Mouse (Mus musculus) hindbrain, embryonic 12.5 days (tissue): ENCODE results near the gene Padi4. TPM values are rescaled to one million over a fixed set of nuclear protein-coding genes. Genes with fewer than 3 reads are reported as not detected.
A peak's percentile ranks its signal among the peaks of the same experiment; 100 is the strongest.

Experiments used
- ATAC-seq: fragments of 200-750 bp; cut with Nextera tagmentation; 2 replicates; pipeline ENCODE4 v1.8.0; 2017; ENCODE audit warnings: moderate TSS enrichment; ENCODE audit not compliant: low FRiP score
- H3K27ac ChIP-seq: fragments of 300-500 bp; sonication (generic); 2 replicates; pipeline ENCODE4 v1.5.1; 2016; ENCODE audit warnings: mild to moderate bottlenecking
- H3K27me3 ChIP-seq: fragments of 300-500 bp; sonication (generic); 2 replicates; pipeline ENCODE4 v1.6.1; 2016; ENCODE audit warnings: mild to moderate bottlenecking
- H3K36me3 ChIP-seq: fragments of 300-500 bp; sonication (generic); 2 replicates; pipeline ENCODE4 v1.6.1; 2016; ENCODE audit warnings: mild to moderate bottlenecking
- H3K4me1 ChIP-seq: fragments of 300-500 bp; sonication (generic); 2 replicates; pipeline ENCODE4 v1.6.1; 2016
- H3K4me2 ChIP-seq: fragments of 300-500 bp; sonication (generic); replicated peaks from 2 replicates; pipeline ENCODE4 v1.6.1; 2016; ENCODE audit warnings: mild to moderate bottlenecking
- H3K4me3 ChIP-seq: fragments of 300-500 bp; sonication (generic); 2 replicates; pipeline ENCODE4 v1.5.1; 2016; ENCODE audit warnings: mild to moderate bottlenecking
- H3K9ac ChIP-seq: fragments of 300-500 bp; sonication (generic); 2 replicates; pipeline ENCODE4 v1.6.1; 2016; ENCODE audit warnings: mild to moderate bottlenecking, moderate library complexity
- H3K9me3 ChIP-seq: fragments of 300-500 bp; sonication (generic); replicated peaks from 2 replicates; pipeline ENCODE4 v1.6.1; 2016; ENCODE audit warnings: mild to moderate bottlenecking
- WGBS: fragments of 180-500 bp; shearing (Covaris S2); methylation state at CpG from one replicate; pipeline ENCODE4 v1.1.7; 2016; 5-methylcytosine and 5-hydroxymethylcytosine counted together
- polyA plus RNA-seq: library from polyadenylated mRNA; unstranded; fragments of >200 nt; fragmentation: Nextera tagmentation; extraction: Ambion mirVana; gene quantifications from 2 replicates; pipeline ENCODE4 v1.2.1, GENCODE M21; 2016

The Padi4 gene
- polyA plus RNA-seq, 1 experiment from 2014 or later, result 0.31 TPM

GRCm38 (mm10) chr4:140724739-140725138 is 49.3 kb downstream of the Padi4 start:
- H3K4me2 ChIP-seq, result no peak overlapping the region
- H3K36me3 ChIP-seq, result peaks cover 48% of the 10 kb centered on the region
- no peaks in the 10 kb centered on the region for H3K4me1 ChIP-seq
- 75% methylated on average over 6 of the region's 6 CpGs for WGBS
- no peaks in the 10 kb centered on the region for H3K9me3 ChIP-seq
- no peak overlapping the region for H3K9ac ChIP-seq
- no peak overlapping the region for H3K4me3 ChIP-seq
- no peaks in the 10 kb centered on the region for H3K27me3 ChIP-seq
- H3K27ac ChIP-seq, result no peak overlapping the region
- no peak for ATAC-seq

GRCm38 (mm10) chr4:140723801-140724200 is 50.2 kb downstream of the Padi4 start:
- no peaks in the 10 kb centered on the region for H3K9me3 ChIP-seq
- H3K27me3 ChIP-seq, result no peaks in the 10 kb centered on the region
- peak; percentile 38; the same call in 1 of the 2 replicates for ATAC-seq
- no peak overlapping the region for H3K27ac ChIP-seq
- H3K4me2 ChIP-seq, result no peak overlapping the region
- WGBS, result 59% methylated on average over 5 of the region's 5 CpGs
- H3K9ac ChIP-seq, result no peak overlapping the region
- H3K4me1 ChIP-seq, result no peaks in the 10 kb centered on the region
- peaks cover 56% of the 10 kb centered on the region for H3K36me3 ChIP-seq
- no peak overlapping the region for H3K4me3 ChIP-seq

DNA sequence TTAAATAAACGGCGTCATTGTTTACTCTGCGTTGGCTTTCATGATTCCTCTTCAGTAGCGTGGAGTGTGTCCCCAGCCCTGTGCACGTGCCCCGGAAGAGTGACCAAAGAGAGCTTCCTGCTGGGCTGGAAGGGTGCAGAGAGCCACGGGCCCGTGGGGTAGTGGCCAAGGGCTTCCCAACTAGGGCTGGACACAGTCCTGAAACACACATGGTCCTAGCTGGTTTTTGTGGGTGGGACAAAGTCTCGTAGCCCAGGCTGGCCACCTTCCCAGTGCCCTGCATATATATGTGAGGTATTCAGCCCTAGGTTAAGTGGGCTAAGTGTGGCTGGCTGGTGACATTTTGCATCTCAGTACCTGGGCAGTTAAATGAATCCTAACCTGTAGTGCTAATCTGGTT is 50.8 kb downstream of the Padi4 start:
- no peak for ATAC-seq
- Histone ChIP-seq H3K4me1 (no peaks in the 10 kb centered on the region), H3K27ac (no peak overlapping the region), H3K36me3 (peaks cover 62% of the 10 kb centered on the region), H3K27me3 (no peaks in the 10 kb centered on the region), H3K9me3 (no peaks in the 10 kb centered on the region), H3K9ac (no peak overlapping the region), H3K4me2 (no peak overlapping the region), H3K4me3 (no peak overlapping the region)
- WGBS, result 85% methylated on average over 9 of the region's 9 CpGs

DNA sequence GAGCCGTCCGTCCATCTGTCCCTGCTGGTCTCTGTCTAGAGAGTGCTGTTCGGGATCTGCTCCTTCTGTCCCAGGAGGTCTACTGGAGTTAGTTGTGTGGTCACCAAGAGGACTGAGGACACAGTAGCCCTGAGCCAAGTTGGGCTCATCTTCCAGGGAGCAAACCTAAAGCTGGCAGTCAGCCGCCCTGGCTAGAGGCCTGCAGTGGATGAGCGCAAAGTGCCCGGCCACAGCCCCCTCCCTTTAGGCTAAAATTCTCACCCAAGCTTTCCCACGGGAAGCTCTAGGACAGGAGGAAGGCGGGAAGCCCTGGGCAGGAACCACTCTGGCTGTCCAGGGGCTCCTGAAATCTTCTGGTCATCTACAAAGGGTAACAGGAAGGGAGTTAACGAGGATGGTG is 51.3 kb downstream of the Padi4 start:
- H3K4me2 ChIP-seq, result no peak overlapping the region
- no peak for ATAC-seq
- H3K4me1 ChIP-seq, result no peaks in the 10 kb centered on the region
- H3K9ac ChIP-seq, result no peak overlapping the region
- H3K4me3 ChIP-seq, result no peak overlapping the region
- H3K27ac ChIP-seq, result no peak overlapping the region
- peaks cover 67% of the 10 kb centered on the region for H3K36me3 ChIP-seq
- no peaks in the 10 kb centered on the region for H3K9me3 ChIP-seq
- WGBS, result 78% methylated on average over 9 of the region's 9 CpGs
- H3K27me3 ChIP-seq, result no peaks in the 10 kb centered on the region

DNA sequence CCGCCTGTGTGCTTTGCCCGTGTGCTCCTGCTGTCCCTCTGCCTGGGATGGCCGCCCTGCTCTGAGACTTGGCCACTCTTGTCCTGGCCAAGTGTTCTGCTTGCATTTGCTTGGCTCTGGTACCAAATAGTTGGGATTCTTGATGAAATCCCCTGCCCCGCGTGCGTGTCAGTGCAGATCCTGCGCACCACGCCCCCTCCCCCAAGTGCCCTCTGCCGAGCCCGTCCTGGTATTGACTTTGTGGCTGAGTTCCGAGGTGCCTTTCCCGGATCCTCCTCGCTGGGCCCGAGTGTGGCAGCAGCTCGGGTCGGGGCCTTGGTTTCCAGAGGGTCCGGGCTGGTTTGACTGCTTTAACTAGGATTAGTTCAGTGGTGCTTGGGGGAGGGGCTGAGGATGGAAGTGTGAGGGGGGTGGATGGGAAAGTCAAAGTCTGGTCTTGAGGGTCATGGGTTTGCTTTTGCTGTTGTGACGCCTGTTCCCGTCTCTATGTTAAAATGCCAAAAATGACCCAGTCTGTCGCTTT is 52.0 kb downstream of the Padi4 start:
- H3K4me2 ChIP-seq, result no peak overlapping the region
- no peak overlapping the region for H3K9ac ChIP-seq
- no peaks in the 10 kb centered on the region for H3K27me3 ChIP-seq
- no peaks in the 10 kb centered on the region for H3K9me3 ChIP-seq
- H3K27ac ChIP-seq, result no peak overlapping the region
- H3K4me1 ChIP-seq, result no peaks in the 10 kb centered on the region
- no peak for ATAC-seq
- peaks cover 72% of the 10 kb centered on the region for H3K36me3 ChIP-seq
- 91% methylated on average over 20 of the region's 20 CpGs for WGBS
- no peak overlapping the region for H3K4me3 ChIP-seq

DNA sequence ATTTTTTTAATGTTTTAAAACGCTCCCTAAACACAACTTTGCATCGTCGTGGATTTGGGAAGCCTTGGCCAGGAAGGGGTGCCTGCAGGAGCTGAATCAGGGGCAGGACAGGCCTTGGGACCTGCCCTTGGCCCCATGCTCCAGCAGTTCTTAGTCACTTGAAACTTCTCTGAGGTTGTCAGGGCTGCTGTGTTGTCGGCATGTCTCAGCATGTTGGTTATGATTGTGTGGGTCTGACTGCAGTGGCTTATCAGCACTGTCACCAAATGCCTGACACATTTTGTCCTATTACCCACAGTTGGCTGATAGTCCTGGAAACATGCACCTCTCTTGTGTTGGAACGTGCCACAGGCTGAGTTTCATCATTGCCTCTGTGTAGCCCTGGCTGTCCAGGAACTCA is 53.9 kb downstream of the Padi4 start:
- Histone ChIP-seq H3K4me2 (no peak overlapping the region), H3K27me3 (no peaks in the 10 kb centered on the region), H3K36me3 (peaks cover 85% of the 10 kb centered on the region), H3K4me3 (no peak overlapping the region), H3K27ac (no peak overlapping the region), H3K4me1 (no peaks in the 10 kb centered on the region), H3K9ac (no peak overlapping the region), H3K9me3 (no peaks in the 10 kb centered on the region)
- no peak for ATAC-seq
- 95% methylated on average over 5 of the region's 5 CpGs for WGBS

GRCm38 (mm10) chr4:140718436-140718835 is 55.6 kb downstream of the Padi4 start:
- 97% methylated on average over 9 of the region's 9 CpGs for WGBS
- H3K36me3 ChIP-seq, result peaks cover 94% of the 10 kb centered on the region

DNA sequence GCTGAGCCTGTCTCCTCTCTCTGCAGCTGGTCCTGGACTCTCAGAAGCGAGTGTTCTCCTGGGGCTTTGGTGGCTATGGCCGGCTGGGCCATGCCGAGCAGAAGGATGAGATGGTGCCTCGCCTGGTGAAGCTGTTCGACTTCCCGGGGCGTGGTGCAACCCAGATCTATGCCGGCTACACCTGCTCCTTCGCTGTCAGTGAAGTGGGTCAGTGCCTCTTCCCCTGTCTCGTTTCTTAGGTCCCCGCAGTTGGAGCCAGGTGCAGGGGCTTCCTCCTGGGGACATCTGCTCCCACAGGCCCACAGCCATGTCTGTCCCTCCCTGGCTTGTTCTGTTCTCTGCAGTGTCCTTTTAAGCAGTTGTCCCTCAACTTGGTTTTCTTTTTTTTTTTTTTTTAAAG is 57.0 kb downstream of the Padi4 start:
- no peak for ATAC-seq
- 92% methylated on average over 11 of the region's 11 CpGs for WGBS
- H3K27ac ChIP-seq, result no peak overlapping the region
- H3K9ac ChIP-seq, result no peak overlapping the region
- H3K9me3 ChIP-seq, result no peaks in the 10 kb centered on the region
- no peaks in the 10 kb centered on the region for H3K27me3 ChIP-seq
- no peak overlapping the region for H3K4me3 ChIP-seq
- H3K4me1 ChIP-seq, result peaks cover 26% of the 10 kb centered on the region
- H3K4me2 ChIP-seq, result no peak overlapping the region
- H3K36me3 ChIP-seq, result peaks cover 95% of the 10 kb centered on the region

More at GRCm38 (mm10) chr4:140718436-140718835, 55.6 kb downstream of the Padi4 start:
- Histone ChIP-seq H3K27ac (no peak overlapping the region), H3K9ac (no peak overlapping the region), H3K4me1 (peaks cover 12% of the 10 kb centered on the region), H3K4me2 (no peak overlapping the region), H3K4me3 (no peak overlapping the region), H3K27me3 (no peaks in the 10 kb centered on the region), H3K9me3 (no peaks in the 10 kb centered on the region)
- no peak for ATAC-seq

DNA sequence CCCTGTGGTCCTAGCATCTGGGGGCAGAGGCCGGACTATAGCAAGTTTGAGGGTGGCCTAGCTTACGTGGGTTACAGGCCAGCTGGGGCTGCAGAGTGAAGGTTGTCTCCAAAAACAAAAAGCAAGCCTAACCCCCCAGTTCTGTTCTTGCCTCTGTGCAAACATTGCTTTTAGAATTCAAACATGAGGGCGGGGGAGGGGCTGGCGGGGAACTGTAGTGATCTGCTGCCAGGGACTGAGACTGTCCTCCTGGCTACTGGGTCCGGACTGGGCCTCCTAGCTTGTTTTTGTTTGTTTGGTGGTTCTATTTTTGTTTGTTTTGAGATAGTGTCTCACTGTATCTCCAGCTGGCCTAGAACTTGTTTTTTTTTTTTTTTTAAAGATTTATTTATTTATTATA is 59.5 kb downstream of the Padi4 start:
- Histone ChIP-seq H3K27me3 (no peaks in the 10 kb centered on the region), H3K27ac (peak overlapping the region; percentile 62), H3K36me3 (peaks cover 93% of the 10 kb centered on the region), H3K9me3 (no peaks in the 10 kb centered on the region), H3K4me2 (no peak overlapping the region), H3K9ac (no peak overlapping the region), H3K4me1 (peaks cover 28% of the 10 kb centered on the region), H3K4me3 (no peak overlapping the region)
- ATAC-seq, result no peak; the same call in 1 of the 2 replicates
- 85% methylated on average over 5 of the region's 5 CpGs for WGBS

DNA sequence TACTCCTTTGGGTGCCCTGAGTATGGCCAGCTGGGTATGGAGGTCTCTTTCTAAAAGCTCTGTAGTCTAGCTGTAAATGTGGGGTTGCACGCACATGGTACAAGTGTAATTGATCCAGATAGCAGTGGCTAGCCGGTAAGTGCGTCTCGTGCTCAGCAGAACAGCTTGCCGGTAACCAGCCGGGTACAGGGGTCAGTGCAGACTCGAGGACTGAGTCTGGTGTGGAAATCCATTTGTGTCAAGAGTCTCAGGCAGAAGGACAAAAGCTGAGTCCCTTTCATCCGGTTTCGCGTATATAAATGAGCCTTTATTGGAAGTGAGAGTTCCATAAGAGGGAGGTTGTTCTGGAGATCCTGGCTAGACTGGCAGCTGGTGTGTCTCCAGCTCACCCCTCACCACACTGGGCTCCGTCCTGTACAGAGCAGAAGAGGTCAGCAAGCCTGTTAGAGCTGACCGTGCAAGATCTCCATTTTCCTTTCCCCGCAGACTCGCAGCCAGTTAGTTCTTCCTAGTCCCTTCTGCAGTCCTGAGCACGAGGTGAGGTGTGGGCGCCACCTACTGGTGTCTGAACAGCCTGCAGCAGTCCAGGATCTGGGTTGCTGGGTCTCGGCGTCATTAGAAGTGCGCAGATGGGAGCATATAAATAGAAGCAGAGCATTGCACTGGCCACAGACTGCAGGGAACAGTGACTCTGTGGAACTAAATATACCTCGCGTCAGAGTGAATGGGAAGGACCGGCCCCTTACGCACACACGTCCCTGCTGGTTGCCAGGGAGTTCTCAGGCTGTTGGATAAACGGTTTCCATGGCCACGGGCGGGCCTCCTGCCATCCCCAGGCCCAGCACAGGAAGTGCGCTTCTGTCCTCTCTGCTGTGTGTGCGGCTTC is 60.3 kb downstream of the Padi4 start:
- peak; percentile 87 for ATAC-seq
- Histone ChIP-seq H3K27me3 (no peaks in the 10 kb centered on the region), H3K27ac (peak overlapping the region; percentile 65), H3K4me1 (peaks cover 30% of the 10 kb centered on the region), H3K4me2 (no peak overlapping the region), H3K9ac (no peak overlapping the region), H3K9me3 (no peaks in the 10 kb centered on the region), H3K36me3 (peaks cover 94% of the 10 kb centered on the region), H3K4me3 (no peak overlapping the region)
- 44% methylated on average over 29 of the region's 29 CpGs for WGBS

GRCm38 (mm10) chr4:140711360-140711759 is 62.7 kb downstream of the Padi4 start:
- 83% methylated on average over 5 of the region's 5 CpGs for WGBS
- H3K27ac ChIP-seq, result 0 out of 2 replicates have a peak overlapping the region, but pooled peaks have one; percentile 19
- H3K9me3 ChIP-seq, result no peaks in the 10 kb centered on the region
- no peak overlapping the region for H3K9ac ChIP-seq
- ATAC-seq, result no peak
- peaks cover 92% of the 10 kb centered on the region for H3K36me3 ChIP-seq
- H3K4me3 ChIP-seq, result no peak overlapping the region
- peaks cover 41% of the 10 kb centered on the region for H3K4me1 ChIP-seq
- H3K4me2 ChIP-seq, result no peak overlapping the region
- no peaks in the 10 kb centered on the region for H3K27me3 ChIP-seq

- Histone ChIP-seq H3K27ac (no peak overlapping the region), H3K4me3 (no peak overlapping the region), H3K9ac (no peak overlapping the region), H3K4me2 (no peak overlapping the region), H3K36me3 (peaks cover 92% of the 10 kb centered on the region), H3K27me3 (no peaks in the 10 kb centered on the region), H3K4me1 (peaks cover 42% of the 10 kb centered on the region), H3K9me3 (no peaks in the 10 kb centered on the region)
- 79% methylated on average over 10 of the region's 10 CpGs for WGBS
- no peak for ATAC-seq
Observed at GRCm38 (mm10) chr4:140710781-140711180, 63.3 kb downstream of the Padi4 start.

DNA sequence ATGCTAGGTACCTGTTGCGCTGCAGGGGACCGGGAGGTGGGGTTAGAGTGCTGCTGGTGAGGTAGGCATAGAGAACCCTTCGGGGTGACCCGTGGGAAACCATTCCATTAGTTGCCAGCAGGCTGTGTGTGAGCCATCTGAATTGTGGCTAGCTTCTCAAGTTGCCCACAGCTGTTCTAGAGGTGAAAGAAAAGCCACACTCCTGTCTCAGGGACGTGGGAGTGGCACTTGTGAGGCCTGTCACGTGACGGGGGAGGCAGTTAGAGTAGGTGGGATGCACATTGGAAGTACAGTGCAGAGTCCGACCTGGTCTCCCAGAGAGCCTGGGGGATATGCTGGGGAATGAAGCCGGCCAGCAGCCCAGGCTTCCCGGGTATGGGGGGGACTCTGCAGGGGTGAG is 64.4 kb downstream of the Padi4 start:
- Histone ChIP-seq H3K27me3 (no peaks in the 10 kb centered on the region), H3K4me1 (peaks cover 45% of the 10 kb centered on the region), H3K4me3 (no peak overlapping the region), H3K9ac (no peak overlapping the region), H3K9me3 (no peaks in the 10 kb centered on the region), H3K27ac (no peak overlapping the region), H3K4me2 (no peak overlapping the region), H3K36me3 (peaks cover 86% of the 10 kb centered on the region)
- 85% methylated on average over 10 of the region's 10 CpGs for WGBS
- no peak for ATAC-seq
